Mouse (Mus musculus) A20 (cell line): Measurements from ENCODE around the gene Igf1r.

ENCODE experiments used
- DNase-seq: peaks from one replicate; pipeline ENCODE4 v3.0.0-alpha.2; 2011; ENCODE audit warnings: low read depth, low spot score

The Igf1r gene

DNA sequence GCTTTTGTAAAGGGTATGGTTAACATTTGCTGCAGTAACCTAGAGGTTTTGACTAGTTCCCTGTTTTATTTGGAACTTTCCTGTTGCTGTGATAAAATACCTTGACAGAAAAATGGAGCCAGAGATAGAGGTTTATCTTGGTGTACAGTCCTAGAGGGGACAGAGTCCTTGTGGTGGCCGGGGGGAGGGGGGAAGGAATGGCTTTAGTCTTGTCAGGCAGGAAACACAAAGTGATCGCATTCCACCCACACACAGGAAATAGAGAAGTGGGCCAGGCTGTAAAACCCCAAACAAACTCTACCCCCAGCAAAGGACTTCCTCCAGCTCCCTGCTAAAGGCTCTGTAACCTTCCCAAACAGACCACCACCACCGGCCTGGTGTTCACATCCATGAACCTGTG, 211.4 kb downstream of the Igf1r start:
- no peak for DNase-seq

DNA sequence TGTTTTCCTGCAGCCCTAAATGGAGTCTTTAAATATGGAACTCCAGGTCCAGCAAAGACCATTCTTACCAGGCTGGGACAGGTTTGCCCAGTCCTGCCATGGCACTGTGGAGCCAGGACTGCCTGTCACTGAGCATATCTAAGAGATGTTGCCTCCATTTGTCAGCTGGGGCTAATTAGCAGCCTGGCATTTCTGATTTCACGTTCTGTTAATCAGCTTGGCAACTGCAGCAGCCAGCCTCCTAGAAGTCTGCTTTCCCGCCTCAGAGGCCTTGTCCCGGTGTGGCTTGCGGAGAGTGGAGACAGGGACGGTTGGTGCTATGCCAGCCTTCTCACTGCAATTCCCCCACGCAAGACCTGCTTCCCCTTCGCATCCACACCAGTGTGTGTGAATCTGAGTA, 220.1 kb downstream of the Igf1r start:
- no peak for DNase-seq

DNA sequence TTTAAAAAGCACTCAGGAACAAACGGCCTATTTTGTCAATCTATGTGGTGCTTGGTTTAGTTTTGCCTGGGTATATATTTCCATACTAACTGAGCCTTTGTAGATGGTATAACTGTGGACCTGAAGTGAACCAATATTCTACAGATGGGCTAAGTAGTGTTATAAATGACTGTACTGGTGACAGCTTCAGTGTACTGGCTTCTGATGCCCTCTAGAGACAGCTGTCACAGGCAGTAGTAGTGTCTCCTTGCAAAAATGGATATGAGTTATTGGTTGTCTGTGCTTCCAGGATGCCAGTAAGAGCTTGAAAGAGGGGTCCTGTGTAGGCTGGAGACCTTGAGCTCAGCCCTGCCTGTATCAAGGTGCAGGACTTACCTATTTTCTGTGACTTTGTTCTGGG, 227.0 kb downstream of the Igf1r start:
- no peak for DNase-seq

DNA sequence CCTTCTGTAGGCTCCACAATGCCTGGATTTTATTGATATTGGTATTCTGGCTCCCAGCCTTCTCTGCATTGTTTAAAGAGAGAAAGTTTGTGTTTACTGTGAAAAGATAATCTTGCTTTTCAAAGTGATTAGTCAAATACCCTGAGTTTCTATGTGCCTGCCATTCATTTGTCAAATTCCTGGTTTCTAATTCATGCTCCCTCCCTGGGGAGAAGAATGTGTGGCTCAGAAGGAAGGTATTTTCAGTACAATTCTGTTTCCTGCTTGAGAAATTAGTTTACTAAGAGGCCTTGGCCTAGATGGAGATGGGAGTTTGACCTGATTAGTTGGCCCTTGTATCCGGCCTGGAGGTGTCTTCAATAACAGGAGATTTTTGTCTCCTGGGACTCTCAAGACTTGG, 228.5 kb downstream of the Igf1r start:
- no peak for DNase-seq

DNA sequence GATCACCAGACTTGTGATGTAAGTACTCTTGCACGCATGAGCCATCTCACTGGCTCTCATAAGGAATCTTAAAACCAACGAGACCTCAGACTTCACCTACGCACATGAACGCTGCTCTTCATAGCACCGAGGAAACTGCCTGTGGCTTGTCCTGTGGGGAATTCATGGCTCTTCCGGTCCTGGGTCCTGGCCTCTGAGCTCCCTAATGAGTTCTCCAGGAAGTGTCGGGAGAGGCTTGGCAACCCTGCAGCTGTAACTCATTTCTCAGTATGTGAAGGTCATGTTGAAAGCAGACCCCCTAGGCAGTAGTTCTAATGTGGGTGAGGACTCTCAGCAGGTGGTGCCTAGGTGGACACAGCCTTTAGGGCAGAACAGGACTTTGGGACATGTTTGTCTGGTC, 229.4 kb downstream of the Igf1r start:
- DNase-seq: no peak

DNA sequence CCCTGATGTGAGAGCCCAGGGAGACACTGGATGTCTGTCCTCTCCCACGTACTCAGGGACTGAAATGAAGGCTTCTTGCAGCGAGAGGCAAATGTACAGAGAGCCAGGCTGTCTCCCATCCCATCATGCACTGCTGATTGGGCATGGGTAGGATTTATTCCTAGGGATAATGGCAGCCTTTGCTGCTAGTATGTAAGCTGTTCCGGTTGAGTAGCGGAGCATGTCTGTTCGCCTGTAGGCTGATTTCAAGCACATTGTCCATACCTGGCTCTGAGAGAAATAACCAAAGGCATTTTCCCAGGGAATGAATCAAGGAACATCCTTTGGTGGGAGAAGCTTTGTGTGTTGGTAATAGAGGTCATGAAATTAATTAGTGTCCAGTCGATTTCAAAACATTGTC, 230.1 kb downstream of the Igf1r start:
- no peak for DNase-seq

DNA sequence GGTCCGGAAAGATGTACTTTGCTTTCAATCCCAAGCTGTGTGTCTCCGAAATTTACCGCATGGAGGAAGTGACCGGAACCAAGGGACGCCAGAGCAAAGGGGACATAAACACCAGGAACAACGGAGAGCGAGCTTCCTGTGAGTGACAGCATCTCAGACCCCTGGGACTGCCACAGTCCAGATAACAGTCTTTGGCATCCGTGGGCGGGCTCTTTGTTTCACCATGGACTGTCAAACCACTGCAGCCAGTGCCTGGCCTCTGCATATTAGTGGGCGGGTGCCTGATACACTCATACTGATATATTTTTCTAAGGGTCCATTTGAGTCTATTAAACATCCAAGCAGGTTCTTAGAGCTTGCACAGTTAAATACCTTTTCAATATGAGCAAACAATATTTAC, 230.8 kb downstream of the Igf1r start:
- no peak for DNase-seq

DNA sequence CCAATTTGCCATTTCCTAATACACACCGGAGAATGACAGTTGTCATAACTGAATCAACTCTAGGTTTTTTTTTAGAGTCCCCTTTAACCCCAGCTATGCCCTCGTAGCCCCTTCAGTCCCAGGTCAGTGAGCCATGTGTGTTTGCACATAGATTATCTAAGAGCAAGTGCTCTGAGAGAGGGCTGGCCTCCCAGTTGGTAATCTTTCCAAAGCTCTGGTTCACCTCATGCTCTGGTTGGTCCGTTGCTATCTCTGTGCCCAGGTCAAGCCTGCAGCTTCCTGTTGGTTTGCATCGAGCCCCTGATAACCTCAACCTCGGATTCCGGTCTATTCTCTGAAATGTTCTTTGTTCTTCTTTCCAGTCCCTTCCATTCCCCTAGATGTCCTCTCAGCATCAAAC, 236.6 kb downstream of the Igf1r start:
- no peak for DNase-seq

DNA sequence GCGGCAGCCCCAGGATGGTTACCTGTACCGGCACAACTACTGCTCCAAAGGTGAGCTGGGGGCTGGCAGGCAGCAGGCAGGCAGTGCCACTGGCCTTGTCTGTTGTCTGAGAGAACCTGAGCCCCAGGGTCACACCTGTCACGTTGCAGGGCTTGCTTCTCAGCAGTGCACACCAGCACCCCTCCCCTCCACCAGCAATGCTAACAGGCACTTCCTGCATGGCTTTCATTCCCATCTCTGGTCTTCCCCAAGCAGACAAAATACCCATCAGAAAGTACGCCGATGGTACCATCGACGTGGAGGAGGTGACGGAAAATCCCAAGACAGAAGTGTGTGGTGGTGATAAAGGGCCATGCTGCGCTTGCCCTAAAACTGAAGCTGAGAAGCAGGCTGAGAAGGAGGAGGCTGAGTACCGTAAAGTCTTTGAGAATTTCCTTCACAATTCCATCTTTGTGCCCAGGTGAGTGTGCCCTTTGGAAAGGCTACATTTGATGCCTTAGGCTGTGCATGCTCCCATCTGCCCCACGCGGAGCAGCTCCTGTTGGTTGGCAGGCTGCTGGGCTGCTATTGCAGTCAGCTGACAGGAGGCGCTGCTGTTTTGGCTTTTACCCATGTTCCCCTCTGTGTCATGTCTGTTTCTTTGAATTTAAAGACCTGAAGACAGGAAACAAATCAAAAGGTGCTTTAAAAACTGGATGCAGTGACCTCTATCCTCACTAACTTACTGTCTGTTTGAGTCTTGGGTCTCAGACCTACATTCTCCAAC, 237.2 kb downstream of the Igf1r start:
- DNase-seq: peak; percentile 12

DNA sequence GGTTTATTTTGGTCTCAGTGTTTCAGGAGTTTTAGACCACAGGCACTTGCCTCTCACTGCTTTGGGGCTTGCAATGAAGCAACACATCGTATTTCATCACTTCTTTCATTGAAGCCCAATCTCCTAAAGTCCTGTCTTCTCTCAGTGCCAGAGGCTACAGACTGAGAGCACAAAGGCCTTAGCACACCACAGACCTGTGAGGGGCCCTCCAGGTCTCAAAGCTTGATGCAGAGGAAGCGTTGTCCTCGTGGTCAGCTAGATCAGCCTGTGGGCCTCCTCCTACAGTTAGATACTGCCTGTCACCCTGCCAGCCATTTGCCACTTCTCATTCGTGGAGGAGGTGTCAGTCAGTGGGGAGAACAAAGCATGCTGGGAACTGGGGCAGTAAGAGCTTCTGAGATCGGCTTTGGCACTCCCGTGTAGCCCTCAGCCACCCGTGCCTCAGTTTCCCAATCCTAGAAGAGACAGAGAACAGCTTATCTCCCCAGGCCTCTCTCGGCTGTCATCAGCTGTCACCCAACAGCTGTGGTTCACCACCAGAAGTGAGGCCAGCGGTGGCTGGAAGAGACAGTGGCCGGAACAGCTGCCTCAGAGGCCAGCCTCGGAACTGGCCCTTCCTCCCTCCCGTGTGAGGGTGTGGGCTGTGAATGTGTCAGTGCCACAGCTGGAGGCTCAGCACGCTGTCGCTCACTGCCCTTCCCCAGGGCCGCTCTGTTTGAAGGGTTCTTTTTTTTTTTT, 241.5 kb downstream of the Igf1r start:
- DNase-seq: no peak

DNA sequence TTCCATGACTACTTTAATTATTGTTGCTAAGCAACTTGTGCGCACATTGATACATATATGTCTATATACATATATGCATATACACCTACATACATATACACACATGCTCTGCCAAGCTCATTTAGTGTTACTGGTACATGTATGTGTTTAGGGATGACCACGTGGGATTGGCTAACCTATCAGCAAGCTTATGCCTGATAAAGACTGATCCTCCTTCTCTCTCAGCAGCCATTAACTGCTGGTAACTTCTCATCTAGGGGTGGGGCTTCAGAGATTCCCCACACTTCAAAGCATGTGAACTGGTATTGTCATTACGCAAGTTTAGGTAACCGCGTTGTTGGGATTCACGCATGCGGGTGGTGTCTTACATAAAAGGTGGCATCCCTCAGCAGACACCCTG, 247.0 kb downstream of the Igf1r start:
- no peak for DNase-seq

DNA sequence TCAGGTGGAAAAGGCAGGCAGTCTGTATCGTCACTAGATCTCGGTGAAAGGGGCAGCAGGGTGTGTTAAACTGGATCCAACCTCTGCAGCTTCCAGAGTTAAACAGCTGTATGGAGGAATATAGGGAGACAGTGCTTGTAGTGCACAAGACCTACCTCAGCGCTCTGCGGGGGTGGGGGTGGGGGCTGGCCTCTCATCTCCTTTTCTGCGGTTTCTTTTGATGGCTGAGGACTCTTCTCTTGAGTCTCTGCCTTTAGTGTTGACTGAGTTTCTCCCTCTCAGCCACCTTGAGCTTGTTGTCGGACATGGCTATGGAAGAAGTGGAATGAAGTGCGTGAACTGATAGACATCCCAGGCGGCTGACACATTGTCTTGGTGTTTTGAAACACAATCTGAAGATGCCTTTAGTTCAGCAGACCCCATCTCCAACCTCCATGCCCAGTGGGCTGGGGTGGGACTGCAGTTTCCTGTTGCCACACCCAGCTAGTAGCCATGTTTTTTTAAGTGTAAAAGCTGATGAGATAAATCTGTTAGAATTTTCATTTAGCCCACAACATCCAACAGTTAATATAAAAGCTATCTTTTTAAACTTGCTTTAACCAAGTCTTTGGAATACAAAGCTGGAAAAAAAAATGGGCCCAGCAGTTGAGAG, 253.3 kb downstream of the Igf1r start:
- no peak for DNase-seq

DNA sequence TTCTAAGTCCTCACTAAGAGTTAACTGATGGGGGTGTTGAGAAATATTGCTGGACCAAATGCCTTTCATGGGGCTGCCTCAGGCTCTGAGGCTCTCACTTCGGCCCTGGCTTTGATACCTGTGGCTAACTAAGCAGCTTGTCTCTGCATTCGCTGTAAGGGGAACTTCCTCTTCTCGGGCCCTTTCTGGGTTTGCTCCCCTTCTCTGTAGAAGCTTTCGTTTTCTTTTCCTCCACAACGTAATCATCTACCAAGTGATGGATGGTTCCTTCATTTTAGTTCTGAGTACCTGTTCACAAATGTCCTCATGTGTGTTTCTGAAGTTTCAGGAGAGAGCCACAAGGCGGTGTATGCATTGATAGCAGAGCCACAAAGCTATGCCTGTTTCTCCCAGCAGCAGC, 256.4 kb downstream of the Igf1r start:
- peak; percentile 73 for DNase-seq

DNA sequence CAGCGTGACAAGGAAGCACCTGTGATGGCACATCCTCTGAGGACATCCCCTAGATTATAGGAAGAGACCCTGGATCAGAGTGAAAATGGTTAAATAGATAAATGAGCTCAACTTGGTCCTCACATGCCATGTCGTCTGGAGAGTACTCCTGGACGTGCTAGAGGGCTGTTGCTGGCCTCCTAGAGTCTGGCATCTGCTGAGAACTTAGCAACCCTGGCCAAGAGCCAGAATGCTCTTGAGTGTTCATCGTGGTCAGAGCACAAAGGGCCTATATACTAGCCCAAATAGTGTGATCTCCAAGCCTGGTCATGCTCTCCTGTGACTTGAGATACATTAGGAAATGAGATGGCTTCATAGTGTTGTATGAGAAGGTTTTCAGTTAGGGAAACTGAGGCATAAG, 257.8 kb downstream of the Igf1r start:
- no peak for DNase-seq

DNA sequence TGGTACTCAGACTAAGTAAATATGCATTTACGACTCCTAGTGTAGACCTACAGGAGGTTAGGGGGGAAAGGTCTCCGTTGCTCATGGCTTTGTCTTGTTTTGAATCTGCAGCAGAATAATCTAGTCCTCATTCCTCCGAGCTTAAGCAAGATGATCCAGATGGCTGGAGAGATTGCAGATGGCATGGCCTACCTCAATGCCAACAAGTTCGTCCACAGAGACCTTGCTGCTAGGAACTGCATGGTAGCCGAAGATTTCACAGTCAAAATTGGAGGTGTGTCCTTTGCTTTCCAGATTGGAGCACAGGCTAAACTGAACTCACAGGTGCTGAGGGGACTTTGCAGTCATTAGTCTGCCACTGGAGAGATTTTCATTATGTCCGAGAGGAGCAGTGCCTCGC, 259.3 kb downstream of the Igf1r start:
- DNase-seq: no peak

DNA sequence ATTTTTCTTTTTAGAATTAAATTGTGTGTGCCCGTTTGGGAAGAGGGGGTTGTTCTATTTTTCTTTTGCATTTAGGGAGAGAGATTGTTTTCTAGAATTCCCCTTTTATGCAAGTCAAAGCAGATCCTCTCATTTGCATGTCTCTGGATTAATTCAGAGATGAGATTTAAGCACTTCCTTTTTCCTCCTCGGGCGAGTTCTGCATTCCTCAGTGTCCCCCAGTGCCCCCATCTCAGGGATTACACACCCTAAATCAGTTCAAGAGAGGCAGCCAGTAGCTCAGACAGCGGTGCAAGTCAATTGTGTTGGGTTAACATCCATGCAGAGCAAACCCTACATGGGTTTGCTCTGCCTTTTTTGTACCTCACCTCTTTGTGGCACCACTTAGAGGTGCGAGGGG, 261.2 kb downstream of the Igf1r start:
- DNase-seq: peak; percentile 35

DNA sequence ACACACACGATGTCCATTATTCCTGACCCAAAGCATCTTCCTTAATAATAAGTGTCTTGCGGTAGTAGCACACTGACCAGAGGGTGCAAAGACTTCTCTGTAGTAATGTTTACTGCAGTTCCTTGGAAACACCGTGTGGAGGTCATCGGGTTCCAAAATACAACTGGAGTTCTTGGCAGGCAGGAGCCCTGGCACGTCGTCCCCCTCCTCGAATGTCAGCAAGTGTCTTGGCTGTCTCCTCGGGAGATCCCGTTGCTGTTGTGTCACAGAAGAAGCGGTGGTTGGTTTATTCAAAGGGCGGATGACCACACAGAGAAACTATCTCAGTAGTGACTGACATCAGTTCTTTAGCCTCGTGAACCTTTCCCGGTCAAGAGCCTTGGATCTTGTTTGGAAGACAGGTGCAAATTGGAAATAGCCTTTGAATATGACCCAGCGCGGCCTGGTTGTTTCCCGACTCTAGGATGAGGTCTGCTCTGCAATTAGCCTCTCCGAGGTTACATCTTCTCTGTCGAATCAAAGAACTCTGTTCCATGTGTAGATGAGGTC, 263.0 kb downstream of the Igf1r start:
- DNase-seq: no peak

DNA sequence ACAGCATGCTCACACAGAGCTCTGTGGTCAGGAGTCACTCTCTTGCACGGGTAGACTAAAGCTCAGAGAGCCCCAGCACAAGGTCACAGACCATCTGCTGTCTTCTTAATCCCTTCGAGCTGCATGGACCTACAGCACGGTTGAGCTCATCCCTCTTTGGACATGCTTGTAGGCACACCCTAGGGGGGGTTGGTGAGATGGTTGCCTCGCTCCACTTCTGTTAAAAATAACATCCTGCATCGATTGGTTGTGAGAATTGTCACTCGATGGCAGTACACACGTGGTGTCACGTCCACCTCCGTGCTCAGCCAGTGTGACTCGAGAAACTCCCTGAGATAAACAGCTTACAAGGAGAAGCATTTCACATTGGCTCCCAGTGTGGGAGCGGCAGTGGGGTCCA, 266.3 kb downstream of the Igf1r start:
- peak; percentile 79 for DNase-seq

DNA sequence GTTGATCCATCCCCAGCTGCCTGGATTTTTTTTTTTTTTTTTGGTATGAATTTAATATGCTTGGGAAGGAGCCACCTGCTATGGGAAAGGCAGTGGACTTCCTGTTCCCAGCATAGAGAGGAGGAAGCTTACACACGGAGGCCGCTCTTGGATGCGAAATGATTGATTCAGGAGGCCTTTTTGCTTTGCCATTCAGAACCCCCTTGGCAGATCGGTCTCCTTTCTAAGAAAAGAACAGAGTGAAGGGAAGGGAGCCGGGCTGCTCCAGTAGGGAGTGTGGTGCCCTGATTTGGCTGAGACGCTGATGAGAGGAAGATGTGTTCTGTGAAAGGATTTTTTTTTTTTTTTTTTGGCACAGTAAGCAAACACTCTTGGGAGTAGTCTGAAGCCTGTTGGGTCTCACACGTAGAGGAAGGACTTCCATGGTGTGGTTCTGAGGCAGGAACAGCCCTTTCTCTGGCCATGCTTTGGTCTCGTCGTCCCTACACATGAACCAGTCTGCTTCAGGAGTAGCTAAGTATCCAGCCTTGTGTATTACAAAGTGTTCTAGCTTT, 269.1 kb downstream of the Igf1r start:
- DNase-seq: no peak

DNA sequence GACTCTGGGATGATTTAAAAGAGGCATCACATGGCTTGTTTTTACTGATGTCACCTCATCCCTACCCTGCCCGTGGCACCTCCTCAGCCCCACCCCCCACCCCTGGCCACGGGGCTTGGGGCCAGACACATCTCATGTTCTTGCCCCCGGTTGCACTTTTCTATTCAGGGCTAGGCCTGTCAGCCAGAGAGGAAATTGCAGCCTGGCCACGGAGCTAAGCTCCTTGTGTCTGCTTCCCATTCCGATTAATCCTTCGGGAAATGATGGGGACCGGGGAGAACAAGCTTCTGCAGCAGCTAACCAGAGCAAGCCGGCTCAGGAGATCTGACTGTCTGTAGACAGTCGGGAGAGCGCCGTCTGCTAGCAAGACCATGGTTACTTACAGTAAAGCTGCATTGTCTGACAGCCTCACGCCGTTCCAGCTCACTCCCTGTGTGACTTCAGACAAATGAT, 270.8 kb downstream of the Igf1r start:
- DNase-seq: no peak

DNA sequence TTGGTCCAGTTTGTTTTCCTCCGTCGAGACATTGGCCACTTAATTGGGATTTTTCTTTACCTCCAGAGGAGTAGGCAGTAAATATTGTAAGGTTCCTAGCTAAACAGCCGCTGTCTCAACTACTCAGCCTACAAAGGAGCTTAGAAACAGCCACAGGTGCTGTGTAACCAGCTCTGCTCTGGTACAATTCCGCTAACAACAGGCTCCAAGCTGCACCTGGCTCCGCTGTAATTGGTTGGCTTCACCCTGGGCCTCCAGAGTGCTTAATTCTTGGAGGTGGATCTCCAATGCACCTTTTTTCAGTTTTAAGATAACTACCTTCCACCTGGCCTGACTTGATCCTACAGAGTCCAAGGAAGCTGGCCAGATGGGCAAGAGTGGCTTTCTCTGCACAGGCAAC, 271.4 kb downstream of the Igf1r start:
- DNase-seq: no peak

DNA sequence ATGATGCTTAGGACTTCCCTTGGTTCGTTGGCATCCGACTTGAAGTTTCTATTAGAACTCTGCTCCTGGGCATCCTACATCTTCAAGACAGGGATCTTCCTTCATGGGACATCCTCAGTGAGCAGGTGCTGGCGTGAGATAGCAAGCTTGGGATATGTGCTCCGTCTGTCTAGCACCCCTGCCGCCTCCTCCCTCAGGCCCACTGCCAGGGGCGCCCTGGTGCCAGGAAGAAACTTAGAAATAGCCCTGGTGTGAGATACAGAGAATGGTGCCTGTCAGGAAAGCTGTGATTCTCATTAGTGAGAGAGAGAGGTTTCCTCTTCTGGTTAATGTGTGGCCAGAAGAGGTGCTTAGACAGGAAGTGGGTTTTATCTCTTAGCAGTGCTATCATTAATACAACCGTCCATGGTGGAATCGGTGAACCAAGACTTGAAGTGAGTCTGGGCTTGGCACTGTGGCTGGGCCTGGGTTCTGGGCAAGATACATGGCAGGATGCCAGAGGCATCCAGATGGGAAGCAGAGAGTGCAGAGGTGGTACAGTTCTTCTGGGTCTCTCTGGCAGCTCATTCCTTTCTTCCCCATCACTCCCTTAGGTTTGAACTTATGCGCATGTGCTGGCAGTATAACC, 272.9 kb downstream of the Igf1r start:
- no peak for DNase-seq
